Mouse (Mus musculus): Measurements from ENCODE around the gene Kdelr2.

The Kdelr2 gene

GRCm38 (mm10) chr5:143470421-143471164, 67.0 kb downstream of the Kdelr2 start:
- in situ Hi-C loops (cut with MboI, MseI), result no loop called here

- in situ Hi-C loops (cut with MboI, MseI), result no loop called here
Observed at GRCm38 (mm10) chr5:143471165-143471546, 67.5 kb downstream of the Kdelr2 start.

All from T-helper 1 cell (primary cell).